Comparison of ENCODE assay signal across 22 mouse cellular contexts in the genomic region with DNA sequence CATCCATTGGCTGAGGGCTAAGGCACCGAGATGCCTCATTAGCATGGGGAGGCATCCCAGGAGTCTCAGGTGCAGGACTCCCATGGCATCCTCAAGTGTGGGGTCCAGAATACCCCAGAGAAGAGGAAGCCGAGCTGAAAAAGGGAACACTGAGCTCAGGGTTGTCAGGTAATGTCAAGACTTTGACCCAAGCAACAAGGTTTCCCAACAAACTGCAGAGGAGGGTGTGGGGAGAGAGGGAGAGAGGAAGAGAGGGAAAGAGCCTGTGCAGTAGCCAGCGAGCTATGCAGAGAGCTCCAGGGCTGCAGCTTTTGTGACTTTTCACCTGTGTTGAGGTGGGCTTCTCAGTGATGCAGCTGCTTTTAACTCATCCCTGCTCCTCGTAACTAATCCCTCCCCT.
DNase-seq lines count a peak whose midpoint lies in the region; ATAC-seq and TF ChIP-seq lines count a peak whose summit lies in the region.
"Had no signal": no experiment of that assay in that cellular context is flagged by ENCODE, and none has a peak within 500 bp of the region (broad histone marks: within the 10 kb centered on the region; RNA-seq: fewer than 3 reads in every experiment).

No protein-coding gene starts in this region.

- no peak overlapping the region for H3K4me2 ChIP-seq in forebrain, embryonic 13.5 days
- no peak overlapping the region for H3K4me2 ChIP-seq in lung, embryonic 16.5 days (ENCODE audit: low read depth, low read length)
- no peak overlapping the region for H3K4me2 ChIP-seq in lung, postnatal 0 days (replicated peaks; ENCODE audit: low read depth, low read length)
- H3K4me2 ChIP-seq: liver, embryonic 13.5 days had no signal

- no peak overlapping the region for H3K9ac ChIP-seq in forebrain, embryonic 13.5 days
- H3K9ac ChIP-seq in lung, embryonic 16.5 days (ENCODE audit: low read length): no peak overlapping the region
- no peak overlapping the region for H3K9ac ChIP-seq in lung, postnatal 0 days (replicated peaks; ENCODE audit: low read depth)
- H3K9ac ChIP-seq: liver, embryonic 13.5 days had no signal

- no peaks in the 10 kb centered on the region for H3K9me3 ChIP-seq in forebrain, embryonic 13.5 days (replicated peaks)
- no peaks in the 10 kb centered on the region for H3K9me3 ChIP-seq in forebrain, embryonic 10.5 days
- H3K9me3 ChIP-seq in lung, embryonic 16.5 days (ENCODE audit: control insufficient read depth, low read length): no peaks in the 10 kb centered on the region
- H3K9me3 ChIP-seq in lung, postnatal 0 days (ENCODE audit: low read length): no peaks in the 10 kb centered on the region
- H3K9me3 ChIP-seq: liver, embryonic 13.5 days had no signal

- WGBS in forebrain, embryonic 13.5 days: 84% methylated on average over 4 of the region's 4 CpGs
- WGBS in forebrain, embryonic 10.5 days: 82% methylated on average over 4 of the region's 4 CpGs
- 85% methylated on average over 4 of the region's 4 CpGs for WGBS in lung, embryonic 16.5 days
- 90% methylated on average over 4 of the region's 4 CpGs for WGBS in lung, postnatal 0 days

- DNase-seq in forebrain, embryonic 10.5 days (ENCODE audit: extremely low spot score, low spot score): no peak
- no peak for DNase-seq in lung, postnatal 0 days (ENCODE audit: low spot score)
- DNase-seq in heart, postnatal 36 days: no peak
- DNase-seq in frontal cortex, postnatal 36 days (ENCODE audit: low spot score in 2 of 2): no peak
- DNase-seq: adrenal gland, adult 8-10 months; cerebellum, adult 8-10 months; cerebellum, postnatal 25 days; heart, postnatal 14 days; kidney, adult 9 months; liver, embryonic 13.5 days; lung, adult 18-20 months; midbrain, embryonic 14.5 days; right cerebral cortex, postnatal 14 days; thymus, adult 2 months; thymus, postnatal 4 days had no signal

- TF ChIP-seq EP300 in lung, postnatal 0 days (IDR thresholded peaks at IDR 0.05): no peak

- TF ChIP-seq CTCF in lung, postnatal 0 days (IDR thresholded peaks at IDR 0.05): no peak

- no peak for ATAC-seq in forebrain, embryonic 13.5 days
- no peak for ATAC-seq in lung, embryonic 16.5 days (ENCODE audit: low read depth)
- no peak for ATAC-seq in lung, postnatal 0 days
- ATAC-seq in megakaryocyte, adult 5-6 weeks (ENCODE audit: poor library complexity, severe bottlenecking): 0 out of 2 replicates have a peak, but pooled peaks have one; percentile 27
- ATAC-seq: hindbrain, embryonic 16.5 days had no signal

- H3K4me3 ChIP-seq in forebrain, embryonic 13.5 days: no peak overlapping the region
- no peak overlapping the region for H3K4me3 ChIP-seq in forebrain, embryonic 10.5 days
- no peak overlapping the region for H3K4me3 ChIP-seq in lung, embryonic 16.5 days (ENCODE audit: low read length)
- no peak overlapping the region for H3K4me3 ChIP-seq in lung, postnatal 0 days (ENCODE audit: low read depth, low read length)
- H3K4me3 ChIP-seq: layer of hippocampus, adult 2 months; liver, embryonic 13.5 days had no signal

- no peaks in the 10 kb centered on the region for H3K36me3 ChIP-seq in forebrain, embryonic 13.5 days (ENCODE audit: poor library complexity, severe bottlenecking)
- H3K36me3 ChIP-seq in forebrain, embryonic 10.5 days (replicated peaks): no peaks in the 10 kb centered on the region
- H3K36me3 ChIP-seq in lung, embryonic 16.5 days (ENCODE audit: control insufficient read depth, insufficient read depth, low read length): no peaks in the 10 kb centered on the region
- H3K36me3 ChIP-seq in lung, postnatal 0 days (ENCODE audit: insufficient read depth, low read length): no peaks in the 10 kb centered on the region
- H3K36me3 ChIP-seq: G1E; liver, embryonic 13.5 days had no signal

- peaks cover 22% of the 10 kb centered on the region for H3K4me1 ChIP-seq in forebrain, embryonic 13.5 days
- peaks cover 6% of the 10 kb centered on the region for H3K4me1 ChIP-seq in forebrain, embryonic 10.5 days
- peaks cover 15% of the 10 kb centered on the region for H3K4me1 ChIP-seq in lung, embryonic 16.5 days (replicated peaks; ENCODE audit: control insufficient read depth, insufficient read depth, low read length)
- H3K4me1 ChIP-seq in lung, postnatal 0 days (ENCODE audit: insufficient read depth, low read depth, low read length): no peaks in the 10 kb centered on the region
- H3K4me1 ChIP-seq: liver, embryonic 13.5 days had no signal

- 0 out of 2 replicates have a peak overlapping the region, but pooled peaks have one; percentile 31 for H3K27ac ChIP-seq in forebrain, embryonic 13.5 days
- H3K27ac ChIP-seq in forebrain, embryonic 10.5 days: no peak overlapping the region
- H3K27ac ChIP-seq in lung, embryonic 16.5 days (ENCODE audit: low read length): peak overlapping the region; percentile 83
- no peak overlapping the region for H3K27ac ChIP-seq in lung, postnatal 0 days (ENCODE audit: low read length)
- H3K27ac ChIP-seq: layer of hippocampus, adult 2 months; liver, embryonic 13.5 days; macrophage had no signal

- intact Hi-C loops in heart, postnatal 36 days (cut with DNase I): no loop called here

- H3K27me3 ChIP-seq in forebrain, embryonic 13.5 days: no peaks in the 10 kb centered on the region
- H3K27me3 ChIP-seq in forebrain, embryonic 10.5 days (ENCODE audit: poor library complexity, severe bottlenecking): peaks cover 23% of the 10 kb centered on the region; the same call in 1 of the 2 replicates
- no peaks in the 10 kb centered on the region for H3K27me3 ChIP-seq in lung, embryonic 16.5 days (ENCODE audit: control insufficient read depth, insufficient read depth, low read depth, low read length)
- no peaks in the 10 kb centered on the region for H3K27me3 ChIP-seq in lung, postnatal 0 days (replicated peaks; ENCODE audit: insufficient read depth, low read length)
- H3K27me3 ChIP-seq: liver, embryonic 13.5 days had no signal

Comparison
In these comparisons a context has a peak if more than half of its experiments do, and no peak if none do; other contexts are left out.
1. H3K27ac ChIP-seq: peak in forebrain, embryonic 13.5 days (single experiment) and lung, embryonic 16.5 days (single experiment); none in forebrain, embryonic 10.5 days (single experiment) and lung, postnatal 0 days (single experiment).